Mouse (Mus musculus) gastrocnemius, postnatal 4 days (tissue): ENCODE results near the gene Aanat. TPM values are rescaled to one million over a fixed set of nuclear protein-coding genes. Genes with fewer than 3 reads are reported as not detected.

ENCODE experiments used
- DNase-seq, 2 experiments: peaks; one replicate each; pipeline ENCODE4 v3.0.0; 2021 to 2022; ENCODE audit warnings: low spot score in 2 of 2, mixed read lengths in 2 of 2
- total RNA-seq, 2 experiments: library from RNA; stranded (reverse); gene quantifications; 2 replicates each; pipeline ENCODE4 v1.2.3; 2021

The Aanat gene
- total RNA-seq, 2 experiments from 2014 or later = not detected

- no peak for DNase-seq
These were observed 11.7 kb upstream of the Aanat start for GRCm38 (mm10) chr11:116574486-116574885.

GRCm38 (mm10) chr11:116574982-116575381 is 11.2 kb upstream of the Aanat start:
- no peak for DNase-seq

GRCm38 (mm10) chr11:116575396-116575795 is 10.8 kb upstream of the Aanat start:
- no peak for DNase-seq

GRCm38 (mm10) chr11:116579280-116579679 is 7.0 kb upstream of the Aanat start:
- DNase-seq = no peak

- no peak for DNase-seq
These were observed 6.1 kb upstream of the Aanat start for GRCm38 (mm10) chr11:116580031-116580652.

GRCm38 (mm10) chr11:116580711-116581375 is 5.4 kb upstream of the Aanat start:
- DNase-seq = peak; percentile 43 to 60

GRCm38 (mm10) chr11:116581376-116581814 is 4.8 kb upstream of the Aanat start, which contains the start of gene Ube2o:
TSS of gene Ube2o (minus strand) at chr11:116581447.
- peak; percentile 82 to 89 for DNase-seq

GRCm38 (mm10) chr11:116585682-116586081 is 550 bp upstream of the Aanat start:
- no peak for DNase-seq

- DNase-seq = peak; percentile 55 to 62
These were observed 784 bp downstream of the Aanat start for GRCm38 (mm10) chr11:116586801-116587631.

GRCm38 (mm10) chr11:116589020-116589531 is 2.8 kb downstream of the Aanat start:
- DNase-seq = no peak

- no peak for DNase-seq
These were observed 3.3 kb downstream of the Aanat start for GRCm38 (mm10) chr11:116589574-116589973.

GRCm38 (mm10) chr11:116591621-116592020 is 5.4 kb downstream of the Aanat start:
- DNase-seq = no peak

GRCm38 (mm10) chr11:116592428-116592827 is 6.2 kb downstream of the Aanat start:
- peak; percentile 88 to 92 for DNase-seq

GRCm38 (mm10) chr11:116593345-116593744 is 7.1 kb downstream of the Aanat start:
- no peak for DNase-seq

GRCm38 (mm10) chr11:116596766-116597165 is 10.5 kb downstream of the Aanat start:
- no peak for DNase-seq

- DNase-seq = no peak
These were observed 12.0 kb downstream of the Aanat start for GRCm38 (mm10) chr11:116598193-116598592.

- DNase-seq = no peak
These were observed 13.0 kb downstream of the Aanat start for GRCm38 (mm10) chr11:116599230-116599629.

GRCm38 (mm10) chr11:116601166-116601565 is 14.9 kb downstream of the Aanat start:
- no peak for DNase-seq

- no peak for DNase-seq
These were observed 15.8 kb downstream of the Aanat start for GRCm38 (mm10) chr11:116602043-116602442.

GRCm38 (mm10) chr11:116603339-116603738 is 17.1 kb downstream of the Aanat start:
- peak in 1 of 2 experiments; percentile 46 for DNase-seq

GRCm38 (mm10) chr11:116604097-116604496 is 17.9 kb downstream of the Aanat start:
- no peak for DNase-seq

GRCm38 (mm10) chr11:116607717-116608116 is 21.5 kb downstream of the Aanat start:
- no peak for DNase-seq
